Mouse (Mus musculus): ENCODE results near the gene Gm4707.

DNA sequence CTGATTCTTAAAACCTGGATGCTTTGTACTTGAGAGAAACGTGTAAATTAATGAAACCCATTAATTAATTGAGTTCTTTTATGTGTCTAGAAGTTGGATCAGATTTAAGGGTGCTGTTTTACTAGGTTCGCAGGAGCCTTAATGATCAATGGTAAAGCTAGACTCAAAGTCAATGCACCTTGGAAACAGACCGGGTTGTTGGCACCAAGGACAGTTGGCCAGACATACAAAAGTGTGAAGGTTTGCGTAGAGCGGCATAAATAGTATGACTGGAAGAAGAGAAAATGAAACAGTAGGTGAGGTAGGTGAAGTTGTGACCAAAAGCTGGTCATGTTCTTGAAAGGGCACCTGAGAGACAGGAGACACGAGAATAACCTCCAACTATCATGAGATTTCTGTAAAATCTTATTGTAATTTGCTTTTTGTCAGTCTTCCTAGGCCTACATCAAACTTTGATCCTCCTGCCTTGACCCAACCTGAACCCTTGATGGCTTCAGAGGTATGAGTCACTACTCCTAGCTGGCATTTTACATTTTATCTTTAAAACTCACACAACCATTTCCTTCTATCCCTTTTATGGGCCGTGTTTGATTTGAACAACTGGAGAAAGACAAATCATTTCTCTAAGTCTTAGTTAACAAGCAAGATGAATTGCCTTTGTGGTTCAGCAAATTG, 16.8 kb upstream of the Gm4707 start:
- TF ChIP-seq POLR2A (IDR thresholded peaks at IDR 0.05; ENCODE audit: control insufficient read depth, extremely low read depth, insufficient read depth, low read length, poor library complexity) (no peak), CTCF (IDR thresholded peaks at IDR 0.05; ENCODE audit: borderline replicate concordance, control insufficient read depth, extremely low read depth, insufficient read depth, low read length, poor library complexity) (no peak)
